Mouse (Mus musculus): ENCODE measurements around the gene Decr2. TPM values are rescaled to one million over a fixed set of nuclear protein-coding genes. Genes with fewer than 3 reads are reported as not detected.
A peak's percentile ranks its signal among the peaks of the same experiment; 100 is the strongest.
"Not testable (repeated sequence)": the region's sequence is repeated elsewhere in the genome, so short reads cannot be mapped to it uniquely, and the experiment has no call there.

Gene Decr2
- polyA plus RNA-seq, 1 experiment = 12.0 TPM

- no peaks in the 10 kb centered on the region for H3K27me3 ChIP-seq (ENCODE audit: control insufficient read depth, insufficient read depth, low read length)
- H3K4me3 ChIP-seq (ENCODE audit: control insufficient read depth, low read depth, low read length) = no peak overlapping the region
- peaks cover 4% of the 10 kb centered on the region for H3K4me1 ChIP-seq (ENCODE audit: control insufficient read depth, insufficient read depth, low read length)
- no peaks in the 10 kb centered on the region for H3K36me3 ChIP-seq (ENCODE audit: control insufficient read depth, insufficient read depth, low read length)
- TF ChIP-seq CTCF (IDR thresholded peaks at IDR 0.05; ENCODE audit: control insufficient read depth, insufficient read depth, insufficient replicate concordance, low read depth, low read length) (no peak), POLR2A (IDR thresholded peaks at IDR 0.05; ENCODE audit: control insufficient read depth, low read depth, low read length) (no peak)
- no peak overlapping the region for H3K27ac ChIP-seq (ENCODE audit: control insufficient read depth, insufficient read depth, low read depth, low read length)
These were observed 26.5 kb upstream of the Decr2 start for GRCm38 (mm10) chr17:26116503-26117258.

GRCm38 (mm10) chr17:26115956-26116487 is 25.9 kb upstream of the Decr2 start:
- Histone ChIP-seq H3K27me3 (ENCODE audit: control insufficient read depth, insufficient read depth, low read length) (no peaks in the 10 kb centered on the region), H3K4me3 (ENCODE audit: control insufficient read depth, low read depth, low read length) (no peak overlapping the region), H3K4me1 (ENCODE audit: control insufficient read depth, insufficient read depth, low read length) (peaks cover 4% of the 10 kb centered on the region), H3K27ac (ENCODE audit: control insufficient read depth, insufficient read depth, low read depth, low read length) (no peak overlapping the region), H3K36me3 (ENCODE audit: control insufficient read depth, insufficient read depth, low read length) (no peaks in the 10 kb centered on the region)
- TF ChIP-seq POLR2A (IDR thresholded peaks at IDR 0.05; ENCODE audit: control insufficient read depth, low read depth, low read length) (no peak), CTCF (IDR thresholded peaks at IDR 0.05; ENCODE audit: control insufficient read depth, insufficient read depth, insufficient replicate concordance, low read depth, low read length) (no peak)

- no peaks in the 10 kb centered on the region for H3K27me3 ChIP-seq (ENCODE audit: control insufficient read depth, insufficient read depth, low read length)
- TF ChIP-seq POLR2A (IDR thresholded peaks at IDR 0.05; ENCODE audit: control insufficient read depth, low read depth, low read length) (no peak), CTCF (IDR thresholded peaks at IDR 0.05; ENCODE audit: control insufficient read depth, insufficient read depth, insufficient replicate concordance, low read depth, low read length) (no peak)
- H3K27ac ChIP-seq (ENCODE audit: control insufficient read depth, insufficient read depth, low read depth, low read length) = no peak overlapping the region
- no peaks in the 10 kb centered on the region for H3K36me3 ChIP-seq (ENCODE audit: control insufficient read depth, insufficient read depth, low read length)
- H3K4me3 ChIP-seq (ENCODE audit: control insufficient read depth, low read depth, low read length) = peak overlapping the region; percentile 19
- peaks cover 4% of the 10 kb centered on the region for H3K4me1 ChIP-seq (ENCODE audit: control insufficient read depth, insufficient read depth, low read length)
These were observed 25.2 kb upstream of the Decr2 start for GRCm38 (mm10) chr17:26115205-26115898.

- not testable (repeated sequence) for H3K27me3 ChIP-seq (ENCODE audit: control insufficient read depth, insufficient read depth, low read length)
These were observed 24.3 kb upstream of the Decr2 start for GRCm38 (mm10) chr17:26114461-26114860.

GRCm38 (mm10) chr17:26114061-26114460 is 23.9 kb upstream of the Decr2 start:
- no peaks in the 10 kb centered on the region for H3K27me3 ChIP-seq (ENCODE audit: control insufficient read depth, insufficient read depth, low read length)
- H3K36me3 ChIP-seq (ENCODE audit: control insufficient read depth, insufficient read depth, low read length) = no peaks in the 10 kb centered on the region
- no peak for TF ChIP-seq CTCF (IDR thresholded peaks at IDR 0.05; ENCODE audit: control insufficient read depth, insufficient read depth, insufficient replicate concordance, low read depth, low read length)
- no peak for TF ChIP-seq POLR2A (IDR thresholded peaks at IDR 0.05; ENCODE audit: control insufficient read depth, low read depth, low read length)
- peak overlapping the region; percentile 86 for H3K4me3 ChIP-seq (ENCODE audit: control insufficient read depth, low read depth, low read length)
- peak overlapping the region; percentile 84 for H3K27ac ChIP-seq (ENCODE audit: control insufficient read depth, insufficient read depth, low read depth, low read length)
- H3K4me1 ChIP-seq (ENCODE audit: control insufficient read depth, insufficient read depth, low read length) = peaks cover 4% of the 10 kb centered on the region

More at GRCm38 (mm10) chr17:26114461-26114860, 24.3 kb upstream of the Decr2 start:
- not testable (repeated sequence) for H3K27ac ChIP-seq (ENCODE audit: control insufficient read depth, insufficient read depth, low read depth, low read length); H3K36me3 ChIP-seq (ENCODE audit: control insufficient read depth, insufficient read depth, low read length); H3K4me1 ChIP-seq (ENCODE audit: control insufficient read depth, insufficient read depth, low read length)
- H3K4me3 ChIP-seq (ENCODE audit: control insufficient read depth, low read depth, low read length) = peak overlapping the region; percentile 75

- H3K36me3 ChIP-seq (ENCODE audit: control insufficient read depth, insufficient read depth, low read length) = no peaks in the 10 kb centered on the region
- peak within 1 kb of the TSS; percentile 84 for H3K27ac ChIP-seq (ENCODE audit: control insufficient read depth, insufficient read depth, low read depth, low read length)
- TF ChIP-seq CTCF (IDR thresholded peaks at IDR 0.05; ENCODE audit: control insufficient read depth, insufficient read depth, insufficient replicate concordance, low read depth, low read length) = no peak
- no peak; the same call in none of the 2 replicates for TF ChIP-seq POLR2A (IDR thresholded peaks at IDR 0.05; ENCODE audit: control insufficient read depth, low read depth, low read length)
- H3K4me1 ChIP-seq (ENCODE audit: control insufficient read depth, insufficient read depth, low read length) = peaks cover 4% of the 10 kb centered on the region
- peak within 1 kb of the TSS; percentile 86 for H3K4me3 ChIP-seq (ENCODE audit: control insufficient read depth, low read depth, low read length)
- H3K27me3 ChIP-seq (ENCODE audit: control insufficient read depth, insufficient read depth, low read length) = no peaks in the 10 kb centered on the region
These were observed 23.2 kb upstream of the Decr2 start, which contains the start of gene Tmem8 for GRCm38 (mm10) chr17:26113181-26113948. Gene Tmem8, plus strand, starts transcription at chr17:26113299.

GRCm38 (mm10) chr17:26112751-26113150 is 22.6 kb upstream of the Decr2 start:
- TF ChIP-seq POLR2A (IDR thresholded peaks at IDR 0.05; ENCODE audit: control insufficient read depth, low read depth, low read length) (no peak; the same call in 1 of the 2 replicates), CTCF (IDR thresholded peaks at IDR 0.05; ENCODE audit: control insufficient read depth, insufficient read depth, insufficient replicate concordance, low read depth, low read length) (no peak)
- H3K27me3 ChIP-seq (ENCODE audit: control insufficient read depth, insufficient read depth, low read length) = no peaks in the 10 kb centered on the region

More at GRCm38 (mm10) chr17:26112751-26113150, 22.6 kb upstream of the Decr2 start:
- Histone ChIP-seq H3K27ac (ENCODE audit: control insufficient read depth, insufficient read depth, low read depth, low read length) (peak overlapping the region; percentile 79), H3K36me3 (ENCODE audit: control insufficient read depth, insufficient read depth, low read length) (no peaks in the 10 kb centered on the region), H3K4me3 (ENCODE audit: control insufficient read depth, low read depth, low read length) (peak overlapping the region; percentile 86), H3K4me1 (ENCODE audit: control insufficient read depth, insufficient read depth, low read length) (peaks cover 4% of the 10 kb centered on the region)

Measured in testis, adult 2 months (tissue).